Mouse (Mus musculus): ENCODE data around the gene Ptgfrn.

Gene Ptgfrn

DNA sequence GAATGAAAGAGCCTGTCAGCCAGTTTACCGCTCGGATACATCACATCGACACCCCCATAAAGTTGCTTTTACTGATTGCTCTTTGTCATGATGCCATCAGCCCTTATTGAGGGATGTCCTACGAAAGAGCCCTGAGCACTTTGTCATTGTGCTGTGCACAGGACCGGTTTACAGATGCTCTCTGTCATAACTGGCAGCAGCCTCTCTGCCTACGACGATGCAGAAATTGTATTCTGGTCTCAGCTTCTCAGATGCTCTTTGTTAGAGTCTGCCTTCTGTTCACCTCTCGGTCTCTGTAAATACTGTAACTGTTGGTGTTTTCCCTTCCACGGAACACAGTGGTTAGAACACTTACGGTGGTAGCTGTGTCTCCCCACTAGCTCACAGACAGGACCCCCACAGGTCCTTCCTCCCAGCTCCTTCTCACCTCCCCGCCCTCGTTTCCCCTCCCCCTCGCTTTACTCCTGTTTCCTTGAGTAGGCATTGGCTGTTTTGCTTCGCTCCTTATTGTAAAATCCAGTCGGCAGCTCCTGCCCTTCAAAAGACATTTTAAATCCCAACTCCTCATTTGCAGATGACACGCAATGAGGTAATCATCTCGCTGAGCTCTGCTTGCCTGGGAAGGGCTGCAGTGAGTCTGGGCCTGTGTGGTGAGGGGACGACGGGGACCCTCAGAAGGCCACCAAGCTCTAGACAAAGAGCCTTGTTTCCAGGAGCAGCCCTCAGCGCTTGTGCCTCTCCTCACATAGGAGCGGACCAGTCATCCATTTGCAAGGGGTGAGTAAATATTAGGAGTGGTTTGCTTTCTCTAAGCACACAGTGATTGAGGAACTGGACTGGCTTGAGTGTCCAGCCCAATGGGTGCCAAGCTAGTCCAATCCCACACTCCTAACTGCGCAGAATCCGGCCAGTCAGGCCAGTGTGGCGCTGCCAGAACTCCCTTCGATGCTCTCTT lies 6.6 kb upstream of the Ptgfrn start:
- DNase-seq (ENCODE audit: low spot score): no peak

- DNase-seq (ENCODE audit: low spot score): no peak
Observed at GRCm38 (mm10) chr3:101112518-101112894, 2.4 kb upstream of the Ptgfrn start.

DNA sequence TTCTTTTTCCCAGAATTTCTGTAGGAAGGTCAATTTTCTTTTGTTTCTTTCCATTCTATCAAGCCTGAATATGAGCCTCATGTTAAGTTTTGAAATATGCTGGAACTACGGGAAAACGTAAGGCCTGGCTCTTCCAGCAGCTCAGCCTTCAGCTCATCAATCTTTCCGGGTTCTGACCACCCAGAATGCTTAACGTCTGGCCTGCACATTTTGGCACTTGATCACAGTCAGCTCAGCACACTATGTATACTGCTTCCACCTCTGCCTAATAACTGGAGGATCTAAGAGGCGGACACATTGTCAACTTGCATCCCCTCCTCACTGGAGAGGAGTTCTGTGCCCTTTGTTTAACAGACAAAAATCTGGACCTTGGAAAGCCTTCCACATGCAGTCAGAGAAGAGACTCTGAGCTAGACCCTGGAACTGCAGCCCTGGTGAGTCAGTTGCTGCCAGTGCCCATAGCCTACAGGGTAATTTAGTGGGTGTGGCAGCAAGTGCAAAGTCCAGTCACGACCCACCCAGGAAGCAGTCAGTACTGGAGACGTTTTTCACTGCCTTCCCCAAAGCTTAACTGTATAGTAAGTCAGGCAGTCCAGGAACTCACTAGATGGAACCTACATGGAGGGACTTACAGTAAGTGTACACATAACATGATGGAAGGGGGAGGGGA lies 1.9 kb upstream of the Ptgfrn start:
- no peak for DNase-seq (ENCODE audit: low spot score)

DNA sequence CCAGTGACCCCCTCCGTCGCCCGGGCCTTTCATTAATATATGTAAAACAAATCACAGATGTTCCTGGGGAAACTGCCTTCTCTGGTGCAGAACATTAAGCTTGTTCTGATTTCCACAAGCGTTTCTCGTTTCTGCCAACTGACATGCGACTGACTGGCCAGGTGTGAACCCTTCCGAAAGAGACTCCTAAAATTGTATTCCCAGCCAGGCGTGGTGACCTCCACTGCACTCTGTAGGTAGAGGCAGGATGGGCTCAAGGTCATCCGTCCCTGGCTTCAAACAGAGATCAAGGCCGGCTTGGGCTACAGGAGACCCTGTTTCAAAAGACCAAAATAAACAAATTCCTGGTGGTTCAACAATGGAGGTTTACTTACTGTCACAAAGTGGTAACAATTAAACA lies 1.2 kb upstream of the Ptgfrn start:
- no peak for DNase-seq (ENCODE audit: low spot score)

GRCm38 (mm10) chr3:101110838-101111103 lies 693 bp upstream of the Ptgfrn start:
- no peak for DNase-seq (ENCODE audit: low spot score)

- DNase-seq (ENCODE audit: low spot score): no peak
Observed at GRCm38 (mm10) chr3:101109558-101110021, 488 bp downstream of the Ptgfrn start.

GRCm38 (mm10) chr3:101108848-101109247 lies 1.2 kb downstream of the Ptgfrn start:
- DNase-seq (ENCODE audit: low spot score): no peak

DNA sequence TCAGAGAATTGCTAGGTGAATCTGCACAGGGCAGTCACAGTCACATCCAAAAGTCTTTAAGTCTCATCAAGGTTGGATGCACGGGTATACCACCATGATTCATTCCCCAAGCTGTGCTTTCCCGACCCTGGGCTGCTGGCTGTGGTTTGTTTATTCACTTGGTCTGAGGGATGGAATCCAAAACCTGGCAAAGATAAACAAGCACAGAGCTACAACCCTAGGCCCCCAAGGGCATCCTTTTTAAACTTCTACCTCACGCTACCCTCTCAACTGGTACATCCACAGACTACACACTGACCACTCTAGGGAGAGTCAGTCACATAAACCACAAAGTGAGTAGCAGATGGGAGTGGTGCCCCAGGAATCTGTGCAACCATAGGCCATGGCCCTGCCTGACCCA lies 1.8 kb downstream of the Ptgfrn start:
- DNase-seq (ENCODE audit: low spot score): no peak

DNA sequence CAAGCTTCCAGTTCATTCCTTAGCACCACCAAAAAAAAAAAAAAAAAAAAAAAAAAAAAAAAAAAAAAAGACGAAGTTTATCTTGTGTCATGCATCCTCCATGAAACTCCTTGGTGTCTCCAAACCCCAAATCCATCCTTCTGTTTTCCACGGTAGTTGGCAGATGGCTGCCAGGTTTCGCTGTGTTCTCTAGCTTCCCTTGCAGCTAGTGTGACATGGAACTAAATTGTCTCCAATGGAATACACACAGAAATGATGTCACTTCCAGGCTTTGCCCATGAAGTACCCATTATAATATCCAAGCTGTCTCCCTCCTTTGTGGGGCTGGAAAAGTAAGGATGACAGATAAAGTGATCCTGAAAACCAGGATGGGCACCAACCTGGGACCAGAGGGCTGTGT lies 3.8 kb downstream of the Ptgfrn start:
- DNase-seq (ENCODE audit: low spot score): no peak

- no peak for DNase-seq (ENCODE audit: low spot score)
Observed at GRCm38 (mm10) chr3:101105486-101105885, 4.6 kb downstream of the Ptgfrn start.

GRCm38 (mm10) chr3:101104883-101105282 lies 5.2 kb downstream of the Ptgfrn start:
- no peak for DNase-seq (ENCODE audit: low spot score)

GRCm38 (mm10) chr3:101103770-101104169 lies 6.3 kb downstream of the Ptgfrn start:
- DNase-seq (ENCODE audit: low spot score): no peak

DNA sequence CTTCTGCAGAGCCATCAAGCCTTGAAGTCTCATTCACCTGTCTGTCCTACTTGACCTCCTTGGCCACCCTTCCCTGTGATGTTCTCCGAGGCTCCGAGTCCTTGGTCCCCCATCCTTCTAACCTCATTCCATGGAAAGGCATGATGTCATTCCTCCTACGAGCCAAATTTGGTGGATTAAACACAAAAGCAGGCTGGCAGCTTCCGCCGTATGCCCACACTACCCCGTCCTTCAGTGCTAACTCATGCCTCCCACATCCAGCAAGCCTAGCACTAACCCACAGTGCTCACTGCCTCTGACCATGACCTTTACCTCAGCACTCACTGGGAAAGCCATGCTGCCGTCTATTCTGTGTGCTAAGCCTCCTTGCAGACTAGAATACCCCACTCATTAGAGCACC lies 8.0 kb downstream of the Ptgfrn start:
- no peak for DNase-seq (ENCODE audit: low spot score)

DNA sequence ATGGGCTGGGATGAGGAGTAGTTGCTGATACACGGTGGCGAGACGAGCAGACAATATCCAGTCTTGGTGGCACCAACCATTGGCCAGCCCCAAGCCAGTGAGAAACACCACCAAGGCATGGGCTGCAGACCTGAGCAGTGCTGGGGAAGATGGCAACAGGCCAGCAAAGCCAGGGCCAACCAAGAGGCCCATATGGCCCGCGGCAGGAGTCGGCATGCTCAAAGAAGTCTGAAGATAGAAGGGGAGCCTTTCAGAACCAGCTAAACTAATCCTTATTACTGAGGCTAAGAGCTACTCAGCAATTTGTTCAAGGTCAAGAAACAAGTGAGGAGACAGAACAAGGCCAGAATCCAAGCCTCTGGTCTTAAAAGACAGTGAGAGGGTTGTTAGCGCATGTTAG lies 8.9 kb downstream of the Ptgfrn start:
- DNase-seq (ENCODE audit: low spot score): no peak

DNA sequence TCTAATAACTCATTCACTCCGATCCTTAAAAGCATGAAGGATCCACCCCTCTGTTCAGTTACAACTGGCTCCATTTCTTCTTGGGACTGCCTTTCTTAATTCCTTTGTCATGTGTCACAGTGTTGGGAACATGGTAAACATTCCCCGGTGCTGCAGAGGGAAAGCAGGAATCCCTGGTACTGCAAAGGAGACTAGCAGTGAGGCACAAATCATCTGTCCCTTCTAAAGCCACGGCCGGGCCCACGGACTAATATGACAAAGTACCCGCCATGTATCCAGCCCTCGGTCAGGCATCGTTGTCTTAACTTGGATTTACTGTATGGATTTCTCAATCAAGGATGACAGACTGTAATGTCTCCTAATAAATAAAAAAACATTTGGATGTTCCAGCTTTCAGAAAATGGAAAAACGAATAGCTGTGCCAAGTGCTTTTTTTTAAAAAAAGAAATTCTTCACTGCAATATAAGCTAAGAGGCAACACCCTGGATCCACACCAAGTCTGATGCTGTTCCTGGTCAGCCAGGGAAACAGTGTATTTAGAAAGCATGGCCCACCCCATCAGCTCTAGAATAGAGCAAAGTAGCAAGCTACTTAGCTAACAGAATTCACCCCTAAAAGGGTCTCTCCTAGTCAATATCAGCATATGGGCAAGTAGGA lies 10.2 kb downstream of the Ptgfrn start:
- DNase-seq (ENCODE audit: low spot score): no peak

- DNase-seq (ENCODE audit: low spot score): no peak
Observed at GRCm38 (mm10) chr3:101098073-101098472, 12.0 kb downstream of the Ptgfrn start.

GRCm38 (mm10) chr3:101097146-101097800 lies 12.8 kb downstream of the Ptgfrn start:
- no peak for DNase-seq (ENCODE audit: low spot score)

DNA sequence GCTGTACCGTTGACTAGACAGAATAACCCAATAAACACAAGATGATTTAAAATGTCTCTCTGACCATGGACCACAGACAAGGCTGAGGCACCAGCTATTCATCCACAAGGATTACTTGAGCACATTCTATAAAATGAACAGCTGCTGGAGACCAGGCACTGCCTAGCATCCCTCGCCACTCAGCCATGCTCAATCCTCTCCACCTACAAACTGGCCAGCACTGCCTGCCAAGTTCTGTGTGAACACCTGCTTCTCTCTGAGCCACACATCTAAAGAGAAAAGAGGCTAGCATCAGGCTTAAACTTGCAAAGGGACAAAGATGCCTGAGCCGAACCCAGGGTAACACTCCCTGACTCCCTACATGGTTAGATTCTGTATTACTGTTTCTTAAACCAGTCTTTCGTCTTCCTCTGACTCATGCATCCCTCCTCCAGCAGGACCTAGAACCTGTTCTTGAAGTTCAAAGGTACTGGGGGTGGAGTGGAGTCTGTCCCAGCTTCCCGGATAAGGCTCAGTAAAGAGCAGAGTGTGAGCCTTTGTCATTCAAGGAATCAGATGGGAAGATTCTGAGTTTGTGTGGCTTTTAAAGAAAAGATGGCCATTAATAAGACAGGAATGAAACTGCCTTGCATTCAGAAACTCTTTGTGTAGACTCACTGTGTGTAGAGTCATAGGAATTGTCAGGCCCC lies 14.2 kb downstream of the Ptgfrn start:
- DNase-seq (ENCODE audit: low spot score): no peak

GRCm38 (mm10) chr3:101092202-101092601 lies 17.9 kb downstream of the Ptgfrn start:
- no peak for DNase-seq (ENCODE audit: low spot score)

DNA sequence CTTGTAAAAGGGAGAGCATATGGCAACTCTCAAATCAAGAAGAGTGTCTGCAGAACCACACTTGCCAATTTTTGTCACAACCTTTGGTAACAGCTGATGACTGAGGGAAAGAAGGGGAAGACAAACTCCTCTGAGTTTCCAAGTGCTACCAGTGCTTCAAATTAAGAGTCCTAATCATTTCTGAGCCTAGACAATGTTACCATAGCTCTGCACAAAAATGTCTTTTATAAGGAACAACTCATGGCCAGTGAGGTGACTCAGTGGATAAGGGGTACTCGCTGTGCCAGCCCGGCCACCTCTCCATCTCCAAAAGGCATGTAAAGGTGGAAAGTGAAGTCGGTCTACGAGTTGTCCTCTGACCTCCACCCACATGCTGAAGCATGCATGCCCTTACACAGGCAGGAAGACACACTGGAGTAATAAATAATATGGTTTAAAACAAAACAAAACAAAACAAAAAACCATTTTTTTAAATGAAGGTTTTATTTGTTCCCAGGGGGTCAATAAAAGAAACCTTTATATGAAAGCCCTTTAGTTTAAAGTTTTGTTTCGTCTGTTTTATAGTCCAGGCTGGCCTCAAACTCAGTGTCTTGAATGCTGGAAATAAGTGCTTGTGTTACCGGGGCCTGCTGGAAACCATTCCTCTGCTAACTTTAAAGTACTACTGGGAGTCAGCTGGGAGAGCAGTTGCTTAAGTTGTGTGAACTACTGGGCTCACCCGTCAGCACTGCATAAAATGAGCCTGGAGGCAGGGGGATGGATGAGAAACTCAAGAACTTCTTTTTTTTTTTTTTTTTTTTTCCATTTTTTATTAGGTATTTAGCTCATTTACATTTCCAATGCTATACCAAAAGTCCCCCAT lies 23.3 kb downstream of the Ptgfrn start:
- DNase-seq (ENCODE audit: low spot score): no peak

DNA sequence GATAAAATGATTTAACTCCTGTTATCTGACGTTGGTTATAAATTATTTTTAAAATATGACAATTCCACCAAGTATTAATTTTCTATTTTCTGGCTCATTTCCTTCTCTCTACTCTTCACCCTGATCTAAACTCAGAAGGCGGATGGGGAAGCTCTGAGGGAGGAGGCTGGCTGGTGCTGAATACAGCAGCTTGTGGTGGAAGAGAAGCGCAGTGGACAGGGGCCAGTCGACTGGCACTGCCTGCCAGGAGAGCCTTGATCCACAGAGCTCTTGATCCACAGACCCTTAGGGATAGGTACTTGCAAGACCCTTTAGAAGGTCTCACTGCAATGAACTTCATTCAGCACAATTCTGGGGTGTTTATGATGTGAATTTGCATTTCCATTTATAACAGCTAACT lies 29.2 kb downstream of the Ptgfrn start:
- no peak for DNase-seq (ENCODE audit: low spot score)
